In the genomic region with DNA sequence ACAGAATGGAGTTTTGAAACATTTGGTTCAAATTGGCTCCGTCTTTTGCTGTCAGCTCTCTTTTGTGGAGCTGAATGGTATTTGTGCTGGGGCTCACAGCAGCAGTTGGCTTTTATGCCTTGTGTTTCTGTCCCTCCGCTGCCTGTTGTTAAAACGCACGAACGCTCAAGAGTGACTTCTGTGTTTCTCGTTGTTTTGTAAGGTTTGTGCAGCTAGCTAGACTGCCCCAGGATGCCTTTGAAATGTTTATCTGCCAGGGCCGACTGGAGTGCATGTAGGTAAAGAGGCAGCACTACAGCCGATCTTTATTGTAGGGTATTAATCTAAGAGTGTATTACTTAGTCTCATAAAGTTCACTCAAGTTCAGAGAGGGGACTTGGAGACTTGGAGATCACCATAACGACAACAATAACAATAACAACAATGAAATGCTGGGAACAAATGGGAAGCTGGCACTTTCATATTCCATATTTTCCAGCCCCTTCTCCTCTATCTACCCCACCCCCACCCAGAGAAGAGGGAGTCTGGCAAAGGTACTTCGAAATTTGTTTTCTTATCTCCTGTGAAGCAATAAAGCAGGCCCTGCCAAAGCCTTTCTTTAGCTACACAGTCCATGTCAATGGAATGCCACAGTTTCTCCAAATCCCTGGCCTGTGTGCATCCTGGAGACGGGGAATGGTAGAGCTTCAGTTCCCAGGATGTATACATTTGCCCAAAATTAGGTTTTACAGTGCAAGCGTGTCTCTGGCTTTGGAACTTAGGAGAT, we compare ENCODE assay signal across 20 mouse cellular contexts. TPM values are rescaled to one million over a fixed set of nuclear protein-coding genes. Genes with fewer than 3 reads are reported as not detected.
DNase-seq lines count a peak whose midpoint lies in the region; ATAC-seq and TF ChIP-seq lines count a peak whose summit lies in the region.
"Had no signal": no experiment of that assay in that cellular context is flagged by ENCODE, and none has a peak within 500 bp of the region (broad histone marks: within the 10 kb centered on the region; RNA-seq: fewer than 3 reads in every experiment).

No protein-coding gene starts in this region.

- DNase-seq in embryonic facial prominence, embryonic 10.5 days (ENCODE audit: low spot score) = no peak
- DNase-seq in lung, postnatal 0 days (ENCODE audit: low spot score) = peak; percentile 36
- no peak for DNase-seq in lung, postnatal 10 days
- no peak for DNase-seq in limb, embryonic 14.5 days (ENCODE audit: low spot score)
- no peak for DNase-seq in gastrocnemius, postnatal 14 days
- no peak for DNase-seq in embryo, embryonic 11 days
- DNase-seq: adrenal gland, adult 8-10 months; cerebellum, adult 11-12 months; cerebellum, postnatal 36 days; gastrocnemius, postnatal 25 days; left cerebral cortex, postnatal 4 days; lung, postnatal 4 days; thymus, postnatal 14 days had no signal

- no peak overlapping the region for H3K9ac ChIP-seq in embryonic facial prominence, embryonic 13.5 days
- H3K9ac ChIP-seq in lung, postnatal 0 days (replicated peaks; ENCODE audit: low read depth) = no peak overlapping the region
- H3K9ac ChIP-seq in heart, embryonic 14.5 days (ENCODE audit: low read length) = no peak overlapping the region; the same call in 1 of the 2 replicates
- no peak overlapping the region for H3K9ac ChIP-seq in limb, embryonic 14.5 days (ENCODE audit: low read depth, low read length, severe bottlenecking)
- H3K9ac ChIP-seq: hindbrain, embryonic 13.5 days; kidney, embryonic 15.5 days had no signal

- peaks cover 36% of the 10 kb centered on the region for H3K4me1 ChIP-seq in embryonic facial prominence, embryonic 13.5 days
- H3K4me1 ChIP-seq in embryonic facial prominence, embryonic 10.5 days = peaks cover 34% of the 10 kb centered on the region
- H3K4me1 ChIP-seq in lung, postnatal 0 days (ENCODE audit: insufficient read depth, low read depth, low read length) = no peaks in the 10 kb centered on the region; the same call in 1 of the 2 replicates
- H3K4me1 ChIP-seq in heart, embryonic 14.5 days (ENCODE audit: control insufficient read depth in 2 of 2, insufficient read depth in 2 of 2, low read length in 2 of 2) = peaks cover 27 to 63% of the 10 kb centered on the region in 2 experiments
- peaks cover 41% of the 10 kb centered on the region for H3K4me1 ChIP-seq in limb, embryonic 14.5 days (ENCODE audit: control insufficient read depth, insufficient read depth, low read length)

- H3K4me3 ChIP-seq in embryonic facial prominence, embryonic 13.5 days = no peak overlapping the region
- H3K4me3 ChIP-seq in embryonic facial prominence, embryonic 10.5 days = no peak overlapping the region
- no peak overlapping the region for H3K4me3 ChIP-seq in lung, postnatal 0 days (ENCODE audit: low read depth, low read length)
- H3K4me3 ChIP-seq in heart, embryonic 14.5 days (ENCODE audit: control insufficient read depth in 1 of 2, insufficient read depth in 1 of 2, low read depth in 1 of 2, low read length in 2 of 2) = no peak overlapping the region
- H3K4me3 ChIP-seq in limb, embryonic 14.5 days (replicated peaks; ENCODE audit: low read length) = no peak overlapping the region
- H3K4me3 ChIP-seq: hindbrain, embryonic 13.5 days had no signal

- TF ChIP-seq CTCF in lung, postnatal 0 days (IDR thresholded peaks at IDR 0.05) = no peak

- peak overlapping the region; percentile 20; the same call in 1 of the 2 replicates for H3K4me2 ChIP-seq in embryonic facial prominence, embryonic 13.5 days
- H3K4me2 ChIP-seq in lung, postnatal 0 days (replicated peaks; ENCODE audit: low read depth, low read length) = no peak overlapping the region
- peak overlapping the region; percentile 22 for H3K4me2 ChIP-seq in heart, embryonic 14.5 days (ENCODE audit: low read length)
- H3K4me2 ChIP-seq in limb, embryonic 14.5 days (replicated peaks; ENCODE audit: low read depth, low read length, severe bottlenecking) = no peak overlapping the region

- H3K27me3 ChIP-seq in embryonic facial prominence, embryonic 13.5 days = no peaks in the 10 kb centered on the region
- no peaks in the 10 kb centered on the region; the same call in 1 of the 2 replicates for H3K27me3 ChIP-seq in embryonic facial prominence, embryonic 10.5 days (replicated peaks; ENCODE audit: low read depth, poor library complexity, severe bottlenecking)
- H3K27me3 ChIP-seq in lung, postnatal 0 days (replicated peaks; ENCODE audit: insufficient read depth, low read length) = no peaks in the 10 kb centered on the region
- H3K27me3 ChIP-seq in heart, embryonic 14.5 days (ENCODE audit: control insufficient read depth, insufficient read depth, low read length) = no peaks in the 10 kb centered on the region
- H3K27me3 ChIP-seq in limb, embryonic 14.5 days (ENCODE audit: control insufficient read depth, insufficient read depth, low read length) = no peaks in the 10 kb centered on the region
- H3K27me3 ChIP-seq: kidney, embryonic 15.5 days had no signal

- no peak for ATAC-seq in embryonic facial prominence, embryonic 13.5 days (ENCODE audit: insufficient number of reproducible peaks, insufficient read depth, low FRiP score, low TSS enrichment, low read depth)
- peak; percentile 57 for ATAC-seq in lung, postnatal 0 days
- no peak for ATAC-seq in heart, embryonic 14.5 days (ENCODE audit: insufficient number of reproducible peaks, insufficient read depth, low FRiP score, low read depth)
- no peak for ATAC-seq in limb, embryonic 14.5 days (ENCODE audit: low FRiP score, low read depth)
- ATAC-seq: CD4-positive, CD25-positive, alpha-beta regulatory T cell, adult 4 months had no signal

- H3K27ac ChIP-seq in embryonic facial prominence, embryonic 13.5 days = peak overlapping the region; percentile 61; the same call in 1 of the 2 replicates
- H3K27ac ChIP-seq in embryonic facial prominence, embryonic 10.5 days (replicated peaks) = no peak overlapping the region
- H3K27ac ChIP-seq in lung, postnatal 0 days (ENCODE audit: low read length) = no peak overlapping the region
- peak overlapping the region; percentile 85 to 88 for H3K27ac ChIP-seq in heart, embryonic 14.5 days (replicated peaks in 1 of 2; ENCODE audit: control insufficient read depth in 1 of 2, insufficient read depth in 1 of 2, low read depth in 2 of 2, low read length in 2 of 2)
- 0 out of 2 replicates have a peak overlapping the region, but pooled peaks have one; percentile 48 for H3K27ac ChIP-seq in limb, embryonic 14.5 days (replicated peaks; ENCODE audit: low read depth, low read length)
- H3K27ac ChIP-seq: hindbrain, embryonic 13.5 days; kidney, embryonic 15.5 days; midbrain, embryonic 10.5 days had no signal

- H3K9me3 ChIP-seq in embryonic facial prominence, embryonic 13.5 days = no peaks in the 10 kb centered on the region
- H3K9me3 ChIP-seq in embryonic facial prominence, embryonic 10.5 days = no peaks in the 10 kb centered on the region
- H3K9me3 ChIP-seq in lung, postnatal 0 days (ENCODE audit: low read length) = no peaks in the 10 kb centered on the region
- H3K9me3 ChIP-seq in heart, embryonic 14.5 days (ENCODE audit: control insufficient read depth, low read length) = no peaks in the 10 kb centered on the region
- no peaks in the 10 kb centered on the region for H3K9me3 ChIP-seq in limb, embryonic 14.5 days (ENCODE audit: control insufficient read depth, low read length)
- H3K9me3 ChIP-seq: G1E; hindbrain, embryonic 13.5 days; kidney, embryonic 15.5 days; midbrain, embryonic 10.5 days had no signal

- intact Hi-C loops in gastrocnemius, postnatal 14 days (cut with DNase I; ENCODE audit: low total_unique reads) = no loop called here

- WGBS in embryonic facial prominence, embryonic 13.5 days = 53% methylated on average over 12 of the region's 12 CpGs
- 66% methylated on average over 12 of the region's 12 CpGs for WGBS in embryonic facial prominence, embryonic 10.5 days
- 72% methylated on average over 12 of the region's 12 CpGs for WGBS in lung, postnatal 0 days
- 44% methylated on average over 12 of the region's 12 CpGs for WGBS in heart, embryonic 14.5 days
- 42% methylated on average over 12 of the region's 12 CpGs for WGBS in limb, embryonic 14.5 days

- no peak for TF ChIP-seq EP300 in lung, postnatal 0 days (IDR thresholded peaks at IDR 0.05)

- no peaks in the 10 kb centered on the region for H3K36me3 ChIP-seq in embryonic facial prominence, embryonic 13.5 days
- no peaks in the 10 kb centered on the region for H3K36me3 ChIP-seq in embryonic facial prominence, embryonic 10.5 days (replicated peaks)
- 0 out of 2 replicates have a peak, but pooled peaks cover 4% of the 10 kb centered on the region for H3K36me3 ChIP-seq in lung, postnatal 0 days (ENCODE audit: insufficient read depth, low read length)
- H3K36me3 ChIP-seq in heart, embryonic 14.5 days (ENCODE audit: control insufficient read depth, insufficient read depth, low read length) = no peaks in the 10 kb centered on the region
- no peaks in the 10 kb centered on the region for H3K36me3 ChIP-seq in limb, embryonic 14.5 days (ENCODE audit: control insufficient read depth, insufficient read depth, low read length)
- H3K36me3 ChIP-seq: G1E; hindbrain, embryonic 13.5 days; kidney, embryonic 15.5 days; midbrain, embryonic 10.5 days had no signal

- no peak for TF ChIP-seq POLR2A in limb, embryonic 14.5 days (IDR thresholded peaks at IDR 0.05; ENCODE audit: borderline replicate concordance, extremely low read depth, insufficient read depth, insufficient read length)

RNA-seq across cellular contexts. Expression of a gene that starts 42.3 kb away (rescaled TPM):
- 17.6 and 19.7 TPM in 2 replicates for polyA plus RNA-seq in embryonic facial prominence, embryonic 13.5 days (2015; fragmentation: Nextera tagmentation; extraction: Ambion mirVana)
- polyA plus RNA-seq in embryonic facial prominence, embryonic 10.5 days (2016; fragmentation: Nextera tagmentation; extraction: Ambion mirVana) = 7.3 and 8.7 TPM in 2 replicates
- polyA plus RNA-seq in lung, postnatal 0 days (2015; fragmentation: Nextera tagmentation; extraction: Ambion mirVana) = 18.5 and 19.4 TPM in 2 replicates
- polyA plus RNA-seq in heart, embryonic 14.5 days (2014; fragmentation: Nextera tagmentation; extraction: Ambion mirVana) = 85.1 and 91.0 TPM in 2 replicates
- 13.4 and 14.6 TPM in 2 replicates for polyA plus RNA-seq in limb, embryonic 14.5 days (2012; rRNA removed)
- polyA plus RNA-seq in limb, embryonic 14.5 days (2014; fragmentation: Nextera tagmentation; extraction: Ambion mirVana) = 18.2 and 21.1 TPM in 2 replicates
- total RNA-seq in gastrocnemius, postnatal 14 days (2021) = 100 to 1,000 TPM; 270 to 292 TPM

Comparison
In these comparisons a context has a peak if more than half of its experiments do, and no peak if none do; other contexts are left out.
1. H3K27ac ChIP-seq: peak in embryonic facial prominence, embryonic 13.5 days (single experiment), heart, embryonic 14.5 days (2 of 2) and limb, embryonic 14.5 days (single experiment); none in embryonic facial prominence, embryonic 10.5 days (single experiment) and lung, postnatal 0 days (single experiment).
2. H3K4me2 ChIP-seq: peak in embryonic facial prominence, embryonic 13.5 days (single experiment) and heart, embryonic 14.5 days (single experiment); none in lung, postnatal 0 days (single experiment) and limb, embryonic 14.5 days (single experiment).